Mouse (Mus musculus) myocyte (in vitro differentiated cells): ENCODE measurements around the gene Tmprss13. TPM values are rescaled to one million over a fixed set of nuclear protein-coding genes. Genes with fewer than 3 reads are reported as not detected.

Experiments used
- H3K27me3 ChIP-seq: one replicate; pipeline ENCODE4 v1.6.1; 2011; ENCODE audit not compliant: control insufficient read depth, insufficient read depth, insufficient read length
- H3K36me3 ChIP-seq: one replicate; pipeline ENCODE4 v1.6.1; 2011; ENCODE audit not compliant: control insufficient read depth, insufficient read depth
- H3K4me2 ChIP-seq: one replicate; pipeline ENCODE4 v1.6.1; 2011; ENCODE audit warnings: low read depth, control low read depth
- H3K4me3 ChIP-seq: one replicate; pipeline ENCODE4 v1.5.1; 2011; ENCODE audit warnings: mild to moderate bottlenecking, control low read depth, moderate library complexity
- H3K79me2 ChIP-seq: one replicate; pipeline ENCODE4 v1.6.1; 2011; ENCODE audit not compliant: control insufficient read depth, insufficient read depth
- H3ac ChIP-seq: one replicate; pipeline ENCODE4 v1.6.1; 2011; ENCODE audit not compliant: control insufficient read depth, insufficient read length
- CEBPB ChIP-seq: IDR thresholded peaks from 2 replicates; pipeline ENCODE4 v1.6.1; 2011; ENCODE audit warnings: mild to moderate bottlenecking, moderate library complexity; ENCODE audit not compliant: poor library complexity, insufficient read depth, severe bottlenecking
- E2F4 ChIP-seq: IDR thresholded peaks from one replicate; pipeline ENCODE4 v1.6.1; 2011; ENCODE audit warnings: mild to moderate bottlenecking, control low read depth, moderate library complexity; ENCODE audit not compliant: insufficient read depth
- MAX ChIP-seq: IDR thresholded peaks from one replicate; pipeline ENCODE4 v1.6.1; 2011; ENCODE audit warnings: low read depth, mild to moderate bottlenecking, control low read depth
- MYOD1 ChIP-seq, 3 experiments: IDR thresholded peaks; one replicate each; pipeline ENCODE4 v1.6.1; 2011; ENCODE audit warnings: control low read depth in 2 of 3, low read depth in 2 of 3, mild to moderate bottlenecking in 2 of 3, moderate library complexity in 1 of 3; ENCODE audit not compliant: insufficient read length in 2 of 3, control insufficient read depth in 1 of 3
- MYOG ChIP-seq, 3 experiments: IDR thresholded peaks; one replicate each; pipeline ENCODE4 v1.6.1; 2011; ENCODE audit warnings: control low read depth in 2 of 3, low read depth in 2 of 3, mild to moderate bottlenecking in 2 of 3; ENCODE audit not compliant: insufficient read length in 2 of 3, control insufficient read depth in 1 of 3, insufficient read depth in 1 of 3
- POLR2A ChIP-seq: IDR thresholded peaks from one replicate; pipeline ENCODE4 v1.6.1; 2011; ENCODE audit warnings: low read depth, mild to moderate bottlenecking, control low read depth, moderate library complexity; ENCODE audit not compliant: insufficient read length
- POLR2AphosphoS2 ChIP-seq: IDR thresholded peaks from one replicate; pipeline ENCODE4 v1.6.1; 2011; ENCODE audit warnings: low read depth, control low read depth; ENCODE audit not compliant: insufficient read length
- REST ChIP-seq: IDR thresholded peaks from one replicate; pipeline ENCODE4 v1.6.1; 2011; ENCODE audit warnings: mild to moderate bottlenecking, control low read depth, moderate library complexity; ENCODE audit not compliant: insufficient read depth, insufficient read length
- SRF ChIP-seq: IDR thresholded peaks from one replicate; pipeline ENCODE4 v1.6.1; 2011; ENCODE audit warnings: low read depth; ENCODE audit not compliant: control insufficient read depth, insufficient read length
- TCF12 ChIP-seq: IDR thresholded peaks from one replicate; pipeline ENCODE4 v1.6.1; 2011; ENCODE audit warnings: mild to moderate bottlenecking, control low read depth; ENCODE audit not compliant: poor library complexity, insufficient read depth, severe bottlenecking
- TCF3 ChIP-seq: IDR thresholded peaks from one replicate; pipeline ENCODE4 v1.6.1; 2011; ENCODE audit warnings: low read depth, control low read depth; ENCODE audit not compliant: insufficient read length
- USF1 ChIP-seq: IDR thresholded peaks from one replicate; pipeline ENCODE4 v1.6.1; 2011; ENCODE audit warnings: low read depth, mild to moderate bottlenecking, control low read depth, moderate library complexity
- polyA plus RNA-seq: library from polyadenylated mRNA; unstranded; fragments of >200 nt; fragmentation: generic; extraction: Trizol; gene quantifications from one replicate; pipeline ENCODE4 v1.2.1, GENCODE M21; 2012; ENCODE audit warnings: missing spikeins

The Tmprss13 gene
- polyA plus RNA-seq, 1 experiment = not detected

DNA sequence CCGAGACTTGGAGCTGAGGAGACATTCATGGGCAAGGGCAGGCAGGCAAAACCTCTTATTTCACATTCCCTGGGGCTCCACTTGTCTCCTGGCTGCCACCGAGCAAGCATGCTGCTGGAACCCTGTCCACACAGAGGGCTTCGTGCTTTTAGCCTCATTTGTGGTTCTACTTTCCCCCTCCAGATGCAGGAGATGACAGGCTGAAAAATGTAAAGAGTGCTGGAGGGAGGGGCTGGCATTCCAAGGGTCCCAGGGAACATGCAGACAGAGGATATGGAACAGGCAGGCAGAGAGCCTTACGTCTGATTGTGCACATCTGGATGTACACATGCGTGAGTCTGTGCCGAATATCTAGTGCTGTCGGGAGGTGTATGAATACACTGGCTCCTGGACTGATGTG, 39.5 kb downstream of the Tmprss13 start:
- no peak overlapping the region for H3K4me2 ChIP-seq
- no peaks in the 10 kb centered on the region for H3K79me2 ChIP-seq
- TF ChIP-seq POLR2AphosphoS2 (no peak), MAX (no peak), POLR2A (no peak), MYOD1 (IDR thresholded peaks at IDR 0.05; ENCODE audit: control insufficient read depth in 1 of 3, insufficient read length in 2 of 3, low read depth in 2 of 3) (no peak), MYOG (IDR thresholded peaks at IDR 0.05; ENCODE audit: control insufficient read depth in 1 of 3, insufficient read depth in 1 of 3, insufficient read length in 2 of 3, low read depth in 2 of 3) (no peak), TCF3 (no peak), REST (no peak), CEBPB (no peak), USF1 (no peak), E2F4 (no peak), TCF12 (no peak), SRF (no peak)
- H3K36me3 ChIP-seq = no peaks in the 10 kb centered on the region
- H3K4me3 ChIP-seq = no peak overlapping the region
- H3K27me3 ChIP-seq = peaks cover 5% of the 10 kb centered on the region
- H3ac ChIP-seq = no peak overlapping the region

DNA sequence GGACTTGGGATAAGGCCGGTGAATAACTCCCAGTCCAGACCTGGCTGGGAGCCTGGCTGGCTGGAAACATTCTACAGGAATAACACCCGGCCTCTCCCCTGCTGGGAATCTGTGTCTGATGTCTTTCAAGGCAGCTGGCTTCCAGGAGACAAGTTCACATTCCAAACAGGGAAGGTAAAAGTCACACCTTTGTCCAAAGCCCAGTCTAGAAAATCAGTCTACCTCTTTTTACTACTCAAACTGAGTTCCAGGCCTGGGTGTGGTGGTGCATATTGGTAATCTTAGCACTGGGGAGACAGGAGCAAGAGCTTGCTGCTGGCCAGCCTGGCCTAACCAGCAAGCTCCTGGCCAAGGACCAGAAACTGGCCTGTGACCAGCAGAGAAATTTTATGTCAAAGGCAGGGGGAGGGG, 43.2 kb downstream of the Tmprss13 start:
- TF ChIP-seq TCF12 (no peak), USF1 (no peak), MYOD1 (IDR thresholded peaks at IDR 0.05; ENCODE audit: control insufficient read depth in 1 of 3, insufficient read length in 2 of 3, low read depth in 2 of 3) (no peak), MYOG (IDR thresholded peaks at IDR 0.05; ENCODE audit: control insufficient read depth in 1 of 3, insufficient read depth in 1 of 3, insufficient read length in 2 of 3, low read depth in 2 of 3) (no peak)
- Histone ChIP-seq H3K27me3 (peaks cover 8% of the 10 kb centered on the region), H3K36me3 (no peaks in the 10 kb centered on the region), H3K4me3 (no peak overlapping the region), H3ac (no peak overlapping the region), H3K79me2 (no peaks in the 10 kb centered on the region), H3K4me2 (no peak overlapping the region)

DNA sequence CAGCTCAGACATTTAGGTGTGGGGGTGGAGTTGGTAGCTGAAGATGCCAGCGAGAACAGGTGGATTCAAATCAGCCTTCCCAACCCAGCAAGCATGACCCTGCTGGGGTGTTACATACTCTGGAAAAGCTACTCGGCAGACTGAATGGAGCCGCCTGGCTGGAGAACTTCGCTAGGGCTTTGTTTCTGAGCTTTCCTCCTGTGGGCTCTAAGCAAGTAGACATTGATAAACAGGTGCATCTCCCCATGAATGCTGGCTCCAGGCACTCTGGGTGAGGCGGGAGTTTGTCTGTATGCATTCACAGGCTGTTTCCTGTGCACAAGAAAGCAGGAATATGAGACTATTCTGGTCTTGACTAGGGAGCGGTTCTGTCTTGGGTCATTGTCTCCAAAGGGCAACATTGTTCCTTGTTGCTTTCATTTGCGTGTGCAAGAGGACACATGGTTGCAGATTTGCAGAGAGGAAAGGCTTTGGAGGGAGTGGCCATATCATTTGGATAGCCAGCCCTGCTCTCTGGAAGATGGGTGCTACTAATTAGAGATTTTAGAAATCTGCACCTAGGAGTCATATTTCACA, 44.8 kb downstream of the Tmprss13 start:
- Histone ChIP-seq H3K4me3 (no peak overlapping the region), H3K4me2 (no peak overlapping the region), H3K27me3 (peaks cover 3% of the 10 kb centered on the region), H3K79me2 (no peaks in the 10 kb centered on the region), H3K36me3 (no peaks in the 10 kb centered on the region), H3ac (no peak overlapping the region)
- no peak for TF ChIP-seq TCF3
- no peak for TF ChIP-seq REST
- TF ChIP-seq E2F4 = no peak
- TF ChIP-seq USF1 = no peak
- TF ChIP-seq MAX = no peak

DNA sequence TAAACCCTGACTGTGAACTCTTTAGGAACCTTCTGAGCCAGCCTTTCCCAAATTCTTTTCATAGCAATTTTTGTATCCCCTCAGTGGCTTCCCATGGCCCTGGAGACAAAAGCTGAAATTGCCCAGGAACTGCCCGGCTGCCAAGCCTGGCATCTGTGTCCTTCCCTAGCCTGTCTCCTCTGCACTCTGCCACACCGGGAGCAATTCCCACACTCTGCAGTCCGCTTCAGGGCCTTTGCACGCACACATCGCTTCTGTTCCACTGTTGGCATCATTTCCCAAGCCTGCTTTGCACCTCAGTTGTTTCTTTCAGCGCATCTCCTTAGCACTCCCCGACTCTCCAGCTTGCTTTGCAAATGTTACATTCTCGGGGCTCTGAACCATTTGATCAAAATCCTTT, 48.8 kb downstream of the Tmprss13 start:
- Histone ChIP-seq H3K4me2 (no peak overlapping the region), H3K36me3 (no peaks in the 10 kb centered on the region), H3K4me3 (no peak overlapping the region)

DNA sequence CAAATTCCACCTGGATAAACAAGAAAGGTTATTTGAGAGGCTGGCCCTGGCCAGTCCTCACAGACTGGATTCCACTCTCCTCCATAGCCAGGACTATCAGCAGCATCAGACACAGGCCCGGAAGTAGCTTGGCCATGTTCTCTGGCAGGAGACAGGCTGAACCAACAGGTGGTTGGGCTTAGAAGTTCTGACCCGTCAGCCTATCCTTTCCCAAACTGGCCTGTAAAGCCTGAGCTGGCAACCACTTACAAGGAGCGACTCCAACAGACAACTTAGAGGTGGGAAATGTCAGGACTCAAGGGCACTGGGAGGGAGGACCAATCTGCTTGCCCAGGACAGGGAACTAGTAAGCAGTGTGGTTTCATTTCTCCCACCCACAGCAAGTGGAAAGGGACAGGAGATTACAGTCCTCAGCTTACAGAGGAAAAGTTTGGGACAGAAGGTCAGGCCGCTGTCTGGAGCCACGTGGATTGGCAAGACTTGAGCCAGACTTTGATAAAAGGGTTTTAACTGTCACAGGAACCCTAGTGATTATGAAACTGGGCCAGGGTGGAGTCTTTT, 49.5 kb downstream of the Tmprss13 start:
- Histone ChIP-seq H3K4me3 (no peak overlapping the region), H3ac (no peak overlapping the region), H3K4me2 (no peak overlapping the region), H3K36me3 (no peaks in the 10 kb centered on the region), H3K27me3 (peaks cover 28% of the 10 kb centered on the region), H3K79me2 (no peaks in the 10 kb centered on the region)
- TF ChIP-seq TCF12 (no peak), TCF3 (no peak), E2F4 (no peak), SRF (no peak), MYOD1 (IDR thresholded peaks at IDR 0.05; ENCODE audit: control insufficient read depth in 1 of 3, insufficient read length in 2 of 3, low read depth in 2 of 3) (no peak), POLR2A (no peak), POLR2AphosphoS2 (no peak), REST (no peak), CEBPB (no peak), USF1 (no peak), MAX (no peak), MYOG (IDR thresholded peaks at IDR 0.05; ENCODE audit: control insufficient read depth in 1 of 3, insufficient read depth in 1 of 3, insufficient read length in 2 of 3, low read depth in 2 of 3) (no peak)

More for the DNA sequence above, 48.8 kb downstream of the Tmprss13 start:
- no peak for TF ChIP-seq POLR2A
- TF ChIP-seq USF1 = no peak
- no peak for TF ChIP-seq E2F4
- no peak for TF ChIP-seq SRF
- TF ChIP-seq POLR2AphosphoS2 = no peak
- TF ChIP-seq REST = no peak
- no peak for TF ChIP-seq MYOG (IDR thresholded peaks at IDR 0.05; ENCODE audit: control insufficient read depth in 1 of 3, insufficient read depth in 1 of 3, insufficient read length in 2 of 3, low read depth in 2 of 3)
- no peak for TF ChIP-seq TCF12
- no peaks in the 10 kb centered on the region for H3K79me2 ChIP-seq
- H3K27me3 ChIP-seq = peaks cover 28% of the 10 kb centered on the region
- no peak overlapping the region for H3ac ChIP-seq
